Mouse (Mus musculus) spleen, embryonic (tissue): ENCODE results near the gene Rplp2.

Experiments
- CTCF ChIA-PET: fragments of 350-600 bp; sonication (Branson Sonifier 250); formaldehyde crosslinking; loops from one replicate; lab custom pipeline; 2022; lab: Charles Lee

The Rplp2 gene

DNA sequence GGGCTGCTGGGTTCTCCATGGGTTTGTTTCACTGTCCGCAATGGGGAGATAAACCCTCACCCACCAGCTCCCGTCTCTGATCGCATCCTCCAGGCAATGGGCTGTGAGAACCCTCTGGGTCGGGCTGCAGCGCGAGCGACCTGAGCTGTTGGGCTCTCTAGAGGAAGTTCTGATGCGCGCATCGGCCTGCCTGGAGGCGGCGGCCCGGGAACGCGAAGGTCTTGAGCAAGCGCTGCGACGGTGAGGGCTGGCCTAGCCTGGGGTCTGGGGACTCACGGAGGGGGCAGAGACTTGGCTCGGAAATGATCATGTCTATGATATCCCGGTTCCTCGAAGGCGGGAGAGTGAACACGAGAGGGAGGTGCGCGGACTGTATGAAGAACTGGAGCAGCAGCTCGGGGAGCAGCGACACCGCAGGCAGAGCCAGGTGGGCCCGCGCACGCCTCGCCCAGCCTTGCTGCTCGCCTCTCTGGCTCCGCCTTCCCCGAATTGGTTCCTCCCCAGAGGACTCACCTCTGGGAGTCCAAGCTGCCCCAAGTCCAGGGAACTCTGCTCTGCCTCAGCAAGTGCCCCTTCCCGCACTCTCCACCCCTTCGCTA, 17.5 kb downstream of the Rplp2 start:
- CTCF ChIA-PET: no interaction called here

DNA sequence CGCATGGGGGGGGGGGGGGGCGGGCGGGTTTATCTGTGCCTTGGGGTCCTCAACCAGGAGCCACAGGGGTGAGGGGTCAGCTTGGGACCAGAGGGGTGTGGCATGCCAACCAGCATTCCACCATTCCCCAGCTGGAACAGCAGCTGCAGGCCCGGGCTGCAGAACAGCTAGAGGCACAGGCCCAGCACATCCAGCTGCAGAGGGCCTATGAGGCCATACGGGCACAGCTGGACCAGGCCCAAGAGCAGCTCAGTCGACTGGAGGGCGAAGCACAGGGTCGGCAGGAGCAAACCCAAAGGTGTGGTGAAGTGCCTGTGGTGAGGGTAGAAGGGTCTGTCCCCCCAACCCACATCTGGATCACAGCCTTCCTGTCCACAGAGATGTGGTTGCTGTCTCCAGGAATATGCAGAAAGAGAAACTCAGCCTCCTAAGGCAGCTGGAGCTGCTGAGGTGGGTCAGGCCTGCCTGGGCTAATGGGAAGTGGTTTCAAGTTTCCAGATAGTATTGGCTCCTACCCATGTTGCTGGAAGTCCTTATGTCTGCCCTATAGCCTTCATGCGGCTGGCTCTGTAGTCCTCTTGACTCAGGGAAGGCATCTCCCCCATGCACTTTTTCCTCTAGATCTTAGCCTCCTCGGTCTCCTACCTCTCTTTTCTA, 18.3 kb downstream of the Rplp2 start:
- CTCF ChIA-PET: interaction anchor here (0.6 kb wide), 1 partner anchor 8 kb away, joined by 3 read pairs; no protein-coding TSS in a partner anchor

DNA sequence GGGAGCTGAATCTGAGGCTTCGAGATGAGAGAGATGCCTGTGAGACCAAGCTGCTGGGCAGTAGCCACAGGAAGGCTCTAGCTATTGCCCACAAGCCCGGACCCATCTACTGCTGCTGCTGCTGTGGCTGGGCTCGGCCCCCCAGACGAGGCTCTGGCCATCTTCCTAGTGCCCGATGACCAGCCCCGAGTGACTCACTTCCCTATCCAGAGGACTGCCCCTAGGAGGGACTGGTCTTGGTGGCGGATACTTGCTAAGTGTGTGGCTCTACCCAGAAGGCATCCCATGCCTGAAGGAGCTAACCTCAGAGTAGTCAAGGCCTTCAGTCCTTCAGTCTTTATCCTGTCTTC, 18.9 kb downstream of the Rplp2 start:
- CTCF ChIA-PET: interaction anchor here (0.6 kb wide), 1 partner anchor 8 kb away, joined by 3 read pairs; no protein-coding TSS in a partner anchor

DNA sequence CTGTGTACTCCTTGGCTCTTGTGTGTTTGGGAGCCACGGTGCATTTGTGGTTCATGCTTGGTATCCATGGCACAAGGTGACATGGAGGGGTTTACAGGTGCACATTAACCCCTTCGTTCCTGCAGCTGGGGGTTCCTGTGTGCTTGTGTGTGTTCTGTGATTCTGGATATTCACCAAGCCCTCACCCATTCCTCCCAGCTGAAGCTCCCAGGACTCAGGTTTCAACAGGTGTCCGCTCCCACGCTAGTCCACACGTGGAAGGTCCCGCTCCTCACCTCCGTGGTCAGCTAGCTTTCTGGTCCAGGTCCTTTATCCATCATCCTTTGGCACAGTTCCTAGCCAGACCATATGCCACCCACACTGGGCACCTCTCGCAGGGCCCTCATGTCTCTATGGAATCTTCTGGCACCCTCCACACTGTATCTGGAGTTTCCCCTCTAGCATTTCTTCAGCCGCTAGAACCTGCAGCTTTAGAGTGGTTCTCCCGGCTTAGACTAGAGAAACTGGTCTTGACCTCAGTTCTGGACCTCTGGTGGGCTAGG, 19.5 kb downstream of the Rplp2 start:
- CTCF ChIA-PET: interaction anchor here (0.6 kb wide), 1 partner anchor 16 kb away, joined by 3 read pairs; no protein-coding TSS in a partner anchor

DNA sequence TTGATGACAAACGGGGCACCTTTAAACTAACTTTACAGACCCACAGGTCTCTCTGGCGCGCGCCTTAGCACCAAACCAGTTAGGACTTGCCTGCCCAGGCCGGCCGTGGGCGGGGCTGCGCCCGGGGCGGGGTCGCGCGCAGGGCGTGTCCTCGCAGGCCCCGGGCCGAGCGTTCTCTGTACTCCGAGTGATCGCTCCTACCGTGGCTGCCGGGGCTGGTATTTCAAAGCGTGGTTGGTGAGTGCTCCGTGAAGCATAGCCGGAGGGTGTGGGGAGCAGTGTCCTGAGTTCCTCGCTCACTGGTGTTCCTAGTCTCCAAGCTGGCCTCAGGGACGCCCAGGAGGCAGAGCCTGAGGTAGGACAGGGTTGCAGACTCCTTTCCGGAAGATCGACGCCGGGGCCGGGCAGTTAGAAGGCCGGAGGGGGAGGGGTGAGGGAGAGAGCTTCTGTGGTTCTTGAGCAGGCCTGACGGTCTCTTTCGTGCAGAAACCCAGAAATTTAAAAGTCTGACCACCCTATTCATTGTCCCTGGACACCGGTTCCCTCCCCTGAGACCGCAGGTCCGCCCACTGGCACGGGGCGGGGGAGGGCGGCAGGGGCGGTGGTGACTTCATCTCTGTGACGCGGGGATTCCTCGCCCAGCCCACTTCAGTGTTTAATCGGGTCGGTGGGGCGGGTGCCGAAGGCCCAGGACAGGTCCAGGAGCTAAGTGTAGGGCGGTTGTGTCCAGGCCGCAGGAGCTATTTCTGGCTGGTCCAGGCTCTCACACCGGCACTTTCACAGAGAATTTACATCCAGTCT, 20.3 kb downstream of the Rplp2 start, which contains the start of gene Cd151:
Cd151 (plus strand) TSS at position 163 of the 801 bp plus-strand sequence.
- CTCF ChIA-PET: interaction anchor here (0.6 to 1.0 kb wide), 2 partner anchors 8 to 17 kb away, joined by 3 read pairs; no protein-coding TSS in a partner anchor

DNA sequence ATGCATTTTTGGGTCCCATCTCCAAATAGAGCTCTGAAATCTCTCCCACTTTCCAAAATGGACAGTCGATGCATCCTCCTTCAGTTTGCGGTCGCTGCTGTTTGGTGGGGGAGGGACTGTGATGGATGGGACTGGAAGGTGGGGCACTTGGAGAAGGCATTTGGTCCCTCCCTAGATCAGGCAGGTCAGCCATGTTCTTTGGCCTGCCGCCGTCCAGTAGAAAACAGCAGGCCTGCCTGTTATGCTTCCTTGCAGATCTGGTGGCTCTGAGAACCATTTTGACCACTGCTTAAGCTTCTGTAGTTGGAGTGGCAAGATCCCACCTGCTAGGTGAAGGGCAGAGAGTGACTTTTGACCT, 21.0 kb downstream of the Rplp2 start:
- CTCF ChIA-PET: interaction anchor here (1.0 kb wide), 1 partner anchor 9 kb away, joined by 3 read pairs; no protein-coding TSS in a partner anchor

DNA sequence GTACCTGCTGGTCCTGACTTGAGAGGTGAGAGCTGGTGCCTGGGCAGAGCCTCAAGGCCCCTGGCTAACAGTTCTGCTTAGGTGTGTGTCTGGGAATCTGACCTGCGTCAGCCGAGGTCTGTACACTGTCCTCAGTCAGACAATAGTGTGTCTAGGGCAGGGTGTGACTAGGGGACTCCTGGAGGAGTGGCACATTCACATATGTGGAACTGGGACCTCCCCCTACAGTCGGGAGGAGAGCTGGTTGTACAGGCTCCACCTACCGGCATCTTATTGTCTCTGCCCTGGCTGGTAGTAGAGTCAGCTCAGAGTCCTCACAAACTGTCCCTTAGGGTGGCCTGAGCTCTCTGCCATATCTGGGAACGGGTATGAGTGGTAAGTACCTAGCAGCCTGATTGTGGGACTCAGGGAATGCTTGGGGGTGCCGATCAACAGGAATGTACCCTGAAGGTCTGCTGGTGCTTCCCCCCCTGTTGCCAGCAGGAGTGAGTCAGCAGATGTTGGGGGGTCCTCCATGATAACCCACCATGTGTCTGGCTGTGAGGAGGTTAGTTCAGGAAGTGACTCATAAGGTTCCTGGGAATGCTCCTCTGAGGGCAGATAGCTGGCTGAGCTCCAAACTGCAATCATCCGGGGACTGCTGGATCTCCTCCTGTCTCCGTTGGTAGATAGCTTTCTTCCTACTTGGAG, 21.5 kb downstream of the Rplp2 start:
- CTCF ChIA-PET: interaction anchor here (0.5 to 1.0 kb wide), 2 partner anchors 9 to 1350 kb away, joined by 3 to 11 read pairs; no protein-coding TSS in a partner anchor

DNA sequence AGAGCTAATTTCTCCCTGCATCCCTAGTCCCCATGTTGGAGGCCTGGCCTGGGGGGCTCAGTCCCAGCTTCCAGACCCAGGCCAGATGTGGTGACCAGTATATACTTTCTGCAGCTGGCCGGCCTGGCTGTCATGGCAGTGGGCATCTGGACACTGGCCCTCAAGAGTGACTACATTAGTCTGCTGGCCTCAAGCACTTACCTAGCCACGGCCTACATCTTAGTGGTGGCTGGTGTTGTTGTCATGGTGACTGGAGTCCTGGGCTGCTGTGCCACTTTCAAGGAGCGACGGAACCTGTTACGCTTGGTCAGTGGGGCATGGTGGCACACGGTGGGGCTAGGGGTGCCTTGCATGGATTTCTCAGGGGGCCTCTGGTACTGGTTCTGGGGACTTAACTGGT, 22.2 kb downstream of the Rplp2 start:
- CTCF ChIA-PET: interaction anchor here (0.5 kb wide), 1 partner anchor 19 kb away, joined by 3 read pairs; no protein-coding TSS in a partner anchor

DNA sequence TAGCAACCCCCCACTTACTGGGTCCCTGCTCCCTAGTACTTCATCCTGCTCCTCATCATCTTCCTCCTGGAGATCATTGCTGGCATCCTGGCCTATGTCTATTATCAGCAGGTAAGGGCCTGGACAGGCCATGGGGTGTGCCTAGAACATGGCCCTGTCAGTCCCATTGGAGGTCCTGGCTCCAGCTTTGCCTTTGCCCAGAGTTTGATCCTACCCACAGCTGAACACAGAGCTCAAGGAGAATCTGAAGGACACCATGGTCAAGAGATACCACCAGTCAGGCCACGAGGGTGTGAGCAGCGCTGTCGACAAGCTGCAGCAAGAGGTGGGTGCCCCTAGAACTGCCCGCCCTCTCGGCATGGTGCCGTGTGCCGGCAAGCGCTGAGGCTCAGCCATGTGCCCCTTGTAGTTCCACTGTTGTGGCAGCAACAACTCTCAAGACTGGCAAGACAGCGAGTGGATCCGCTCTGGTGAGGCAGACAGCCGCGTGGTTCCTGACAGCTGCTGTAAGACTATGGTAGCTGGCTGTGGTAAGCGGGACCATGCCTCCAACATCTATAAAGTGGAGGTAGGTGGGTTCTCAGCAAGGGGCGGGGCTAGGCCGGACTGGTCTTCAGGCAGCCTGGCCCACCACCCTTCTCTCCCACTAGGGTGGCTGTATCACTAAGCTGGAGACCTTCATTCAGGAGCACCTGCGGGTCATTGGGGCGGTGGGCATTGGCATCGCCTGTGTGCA, 22.9 kb downstream of the Rplp2 start:
- CTCF ChIA-PET: interaction anchor here (0.5 kb wide), 1 partner anchor 20 kb away, joined by 3 read pairs; no protein-coding TSS in a partner anchor

DNA sequence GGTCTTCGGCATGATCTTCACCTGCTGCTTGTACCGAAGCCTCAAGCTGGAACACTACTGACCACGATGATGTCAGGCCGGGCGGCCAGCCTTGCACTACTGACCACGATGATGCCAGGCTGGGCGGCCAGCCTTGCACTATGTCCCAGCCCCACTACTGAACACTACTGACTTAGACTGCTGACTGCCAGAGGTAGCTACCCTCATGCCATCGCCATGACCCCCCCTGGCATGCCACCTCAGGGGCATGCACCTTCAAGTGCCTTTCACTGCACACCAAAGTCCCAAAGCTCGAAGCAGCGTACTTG, 23.4 kb downstream of the Rplp2 start:
- CTCF ChIA-PET: no interaction called here

DNA sequence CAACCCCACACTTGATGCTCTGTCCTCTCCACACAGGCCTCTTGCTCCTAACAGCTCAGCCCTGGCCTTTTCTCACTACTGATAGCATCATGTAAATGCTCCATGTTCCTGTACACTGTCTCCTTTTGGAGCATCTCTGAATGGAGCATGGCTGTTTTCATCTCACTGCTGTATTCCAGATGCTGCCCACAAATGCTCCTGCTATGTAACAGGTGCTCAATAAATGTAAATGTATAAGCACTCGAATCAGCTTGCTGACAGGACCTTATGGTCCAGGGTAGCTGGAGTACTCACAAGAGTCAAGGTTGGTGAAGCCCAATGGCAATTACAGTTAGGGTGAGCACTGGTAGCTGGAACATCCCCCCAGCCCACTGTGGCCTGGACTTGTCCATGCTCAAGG, 24.1 kb downstream of the Rplp2 start:
- CTCF ChIA-PET: interaction anchor here (1.1 kb wide), 1 partner anchor 10 kb away, joined by 6 read pairs; no protein-coding TSS in a partner anchor

DNA sequence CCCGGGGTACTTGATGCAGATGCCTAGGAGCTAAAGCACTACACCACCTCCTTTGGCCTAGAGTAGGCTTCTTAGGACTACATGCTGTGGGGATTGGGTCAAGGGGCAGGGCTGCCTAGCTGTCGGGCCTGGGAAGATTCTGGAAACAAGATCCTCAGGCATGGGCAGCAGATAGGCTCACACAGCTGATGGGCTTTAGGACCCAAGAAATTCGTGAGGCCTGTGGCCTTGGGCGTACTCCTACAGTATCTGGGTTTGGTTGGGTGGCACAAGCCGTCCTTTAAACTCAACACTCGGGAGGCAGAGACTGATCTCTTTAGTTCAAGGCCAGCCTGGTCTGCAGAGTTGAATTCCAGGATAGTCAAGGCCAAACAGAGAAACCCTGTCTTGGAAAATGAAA, 25.1 kb downstream of the Rplp2 start:
- CTCF ChIA-PET: no interaction called here

DNA sequence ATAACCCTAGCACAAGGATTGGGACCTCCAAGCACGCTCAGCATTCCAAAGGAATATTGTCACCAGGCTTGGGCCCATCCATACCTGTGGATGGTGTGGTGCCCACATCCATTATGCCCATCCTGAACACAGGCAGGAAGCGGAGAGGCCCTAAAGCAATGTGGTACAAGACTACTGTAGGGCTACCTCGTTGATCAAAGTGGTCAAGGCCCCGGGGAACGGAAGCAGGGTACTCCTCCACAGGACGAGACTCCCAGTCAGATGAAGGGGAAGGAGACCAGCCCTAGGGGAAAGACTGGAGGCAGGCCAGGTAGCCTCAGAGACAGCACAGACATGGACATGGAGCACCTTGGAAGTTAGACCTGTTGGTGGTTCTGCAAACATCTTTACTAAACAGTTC, 25.6 kb downstream of the Rplp2 start:
- CTCF ChIA-PET: no interaction called here

DNA sequence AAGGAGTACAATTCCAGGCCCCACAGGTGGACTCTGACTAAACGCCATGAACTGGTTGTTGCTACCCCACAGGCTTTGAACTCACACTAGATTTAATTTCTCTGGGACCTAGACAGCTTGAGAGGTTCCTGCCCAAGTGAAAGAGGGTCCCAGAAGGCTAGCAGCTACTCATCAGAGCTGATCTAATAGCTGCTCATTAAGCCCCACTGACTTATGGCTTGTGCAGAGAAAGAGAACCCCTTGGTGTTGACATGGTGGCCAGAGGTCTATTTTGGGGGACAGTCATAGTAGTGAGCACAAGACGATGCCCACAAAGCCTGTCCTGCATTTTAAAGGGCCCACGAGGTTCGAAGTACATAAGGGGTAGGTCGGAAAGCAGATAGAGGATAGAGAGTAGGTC, 27.0 kb downstream of the Rplp2 start:
- CTCF ChIA-PET: interaction anchor here (0.6 kb wide), 1 partner anchor 1975 kb away, joined by 3 read pairs; no protein-coding TSS in a partner anchor

DNA sequence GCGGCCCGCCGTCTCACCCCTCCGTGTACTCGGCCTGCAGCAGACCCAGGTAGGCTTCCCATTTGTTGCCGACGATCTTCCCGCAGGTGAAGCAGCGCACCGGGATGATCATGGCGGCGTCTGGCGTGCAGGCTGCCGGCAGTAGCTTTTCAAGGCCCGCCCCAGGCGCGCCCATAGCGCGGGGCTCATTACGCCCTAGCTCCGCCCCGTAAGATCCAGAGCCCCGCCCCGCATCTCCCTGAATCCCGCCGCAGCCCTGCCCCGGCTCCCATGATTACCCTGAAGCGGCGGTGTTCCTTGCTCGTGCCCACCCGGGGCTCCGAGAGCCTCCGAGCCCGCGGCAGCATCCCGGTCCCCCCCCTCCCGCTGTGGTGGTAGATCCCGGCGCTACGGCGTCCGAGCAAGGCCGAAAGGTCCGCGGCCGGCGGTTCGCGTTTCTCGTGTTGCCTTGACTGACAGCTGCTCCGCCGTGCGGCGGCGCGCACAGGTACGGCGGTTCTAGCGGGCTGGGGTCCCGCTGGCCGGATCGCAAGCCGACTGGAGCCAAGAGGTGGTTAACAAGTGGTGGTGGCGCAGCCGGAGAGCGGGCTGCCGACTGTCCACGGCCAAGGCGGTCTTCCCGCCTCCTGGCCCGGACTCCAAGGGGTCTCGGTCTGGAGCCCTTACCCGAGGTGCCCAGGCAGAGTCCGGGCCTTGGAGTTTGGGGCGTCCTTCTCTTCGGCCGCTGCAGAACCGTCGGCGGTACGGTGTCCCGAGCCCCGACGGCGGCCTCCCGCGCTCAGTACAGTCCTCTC, 28.0 kb downstream of the Rplp2 start, which contains the start of the genes Polr2l and Tspan4:
Polr2l (minus strand) TSS at position 122 of the 794 bp plus-strand sequence.
Tspan4 (plus strand) TSS at position 230 of the 794 bp plus-strand sequence.
- CTCF ChIA-PET: interaction anchor here (0.7 kb wide), 1 partner anchor 65 kb away, joined by 3 read pairs; no protein-coding TSS in a partner anchor

DNA sequence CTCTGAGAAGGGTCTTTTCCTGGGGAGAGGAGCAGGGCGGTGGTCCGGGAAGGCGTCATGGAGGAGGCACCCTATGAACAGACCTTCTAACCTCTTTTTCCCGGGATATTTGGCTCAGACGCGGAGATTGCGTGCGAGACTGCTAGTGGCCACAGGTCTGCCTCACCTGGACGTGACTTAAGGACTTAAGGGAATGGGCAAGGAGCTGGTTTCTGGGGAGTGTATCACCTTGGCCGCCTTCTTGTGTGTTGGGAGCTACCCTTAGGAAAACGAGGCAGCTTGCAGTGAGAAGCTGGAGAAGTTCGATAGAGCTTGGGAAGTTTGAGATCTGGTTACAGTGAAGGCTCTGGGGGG, 28.6 kb downstream of the Rplp2 start:
- CTCF ChIA-PET: interaction anchor here (0.7 kb wide), 1 partner anchor 65 kb away, joined by 3 read pairs; no protein-coding TSS in a partner anchor

DNA sequence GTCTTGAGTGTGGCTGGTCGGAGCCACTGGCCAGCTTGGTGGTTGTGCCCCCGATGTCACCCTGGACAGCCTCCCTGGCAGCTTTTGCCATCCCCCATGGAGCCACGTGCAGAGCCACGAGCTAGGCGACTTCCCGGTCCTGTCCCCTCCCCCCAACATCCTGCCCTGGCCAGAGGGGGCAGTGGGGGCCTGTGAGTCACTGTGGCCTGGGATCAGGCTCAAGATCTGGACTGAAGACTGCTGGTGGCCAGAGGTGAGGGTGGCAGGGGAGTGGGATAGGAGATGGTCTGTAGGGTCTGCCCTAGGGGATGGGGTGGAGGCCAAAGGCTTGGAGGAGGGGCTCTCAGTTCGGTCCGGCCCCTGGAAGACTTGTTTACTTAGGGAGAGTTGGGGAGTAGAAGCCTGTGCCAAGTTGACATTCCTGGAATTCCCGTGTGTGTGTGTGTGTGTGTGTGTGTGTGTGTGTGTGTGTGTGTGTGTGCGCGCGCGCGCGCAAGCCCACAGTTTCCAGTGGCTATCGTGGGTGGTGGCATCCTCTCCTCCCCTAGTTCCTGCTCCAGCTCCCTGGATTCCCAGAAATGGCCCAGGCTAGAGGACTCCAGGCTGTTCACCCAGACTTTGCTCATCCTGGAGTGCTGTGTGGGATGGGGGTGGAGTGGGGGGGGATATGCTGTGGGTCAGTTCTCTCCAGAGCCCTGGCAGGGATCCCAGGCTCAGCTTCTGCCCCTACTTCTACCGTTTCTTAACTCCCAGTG, 29.2 kb downstream of the Rplp2 start:
- CTCF ChIA-PET: interaction anchor here (0.7 kb wide), 1 partner anchor 64 kb away, joined by 3 read pairs; no protein-coding TSS in a partner anchor

DNA sequence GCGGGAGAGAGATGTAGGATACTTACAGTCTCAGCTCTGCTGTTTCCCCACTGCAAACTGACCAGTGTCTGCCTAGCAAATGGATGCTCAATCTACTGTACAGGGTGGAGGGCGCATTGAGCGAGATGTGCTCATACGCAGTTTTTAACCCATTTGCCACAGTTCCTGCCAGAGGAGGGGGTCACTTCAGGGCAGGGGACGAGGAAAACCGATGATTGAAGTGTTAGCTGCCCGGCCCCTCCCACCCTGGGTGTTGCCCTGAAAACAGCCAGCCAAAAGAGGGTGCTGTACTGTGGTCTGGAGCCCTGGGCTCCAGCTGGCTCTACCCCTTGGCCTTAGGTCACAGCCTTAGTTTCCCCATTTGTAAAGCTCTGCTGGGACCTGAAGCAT, 29.8 kb downstream of the Rplp2 start:
- CTCF ChIA-PET: no interaction called here
